Mouse (Mus musculus): Measurements from ENCODE around the gene Abi1.

- TF ChIP-seq CTCF (IDR thresholded peaks at IDR 0.05; ENCODE audit: control insufficient read depth, insufficient read depth, insufficient read length) (no peak), MAX (IDR thresholded peaks at IDR 0.05) (no peak)
Observed at GRCm38 (mm10) chr2:22998804-22999203, 41.2 kb downstream of the Abi1 start.

All from C2C12 (cell line).